Mouse (Mus musculus) macrophage (primary cell): ENCODE data around the gene Cenpp. TPM values are rescaled to one million over a fixed set of nuclear protein-coding genes. Genes with fewer than 3 reads are reported as not detected.
"Not testable (repeated sequence)": the region's sequence is repeated elsewhere in the genome, so short reads cannot be mapped to it uniquely, and the experiment has no call there.

Experiments used
- H3K27ac ChIP-seq: fragments of 350-480 bp; formaldehyde crosslinking; 2 replicates; pipeline ENCODE4 v1.9.0; 2021
- H3K36me3 ChIP-seq: fragments of 350-480 bp; formaldehyde crosslinking; 2 replicates; pipeline ENCODE4 v1.9.0; 2021; ENCODE audit errors: inconsistent target
- H3K4me3 ChIP-seq: fragments of 350-480 bp; formaldehyde crosslinking; 2 replicates; pipeline ENCODE4 v1.9.0; 2021; ENCODE audit errors: inconsistent target
- H3K79me2 ChIP-seq: fragments of 350-480 bp; formaldehyde crosslinking; 2 replicates; pipeline ENCODE4 v1.9.0; 2021; ENCODE audit errors: inconsistent target
- WGBS: methylation state at CpG from one replicate; pipeline ENCODE4 v1.1.7; 2026; ENCODE audit warnings: inconsistent platforms; ENCODE audit not compliant: missing documents; 5-methylcytosine and 5-hydroxymethylcytosine counted together
- polyA plus RNA-seq: library from polyadenylated mRNA; stranded (reverse); fragments of 250-400 nt; gene quantifications from 3 replicates; pipeline ENCODE4 v1.2.4, GENCODE M21; 2018; ENCODE audit warnings: inconsistent platforms

Cenpp gene
- polyA plus RNA-seq, 1 experiment from 2014 or later, result 3.3 TPM

- H3K79me2 ChIP-seq, result no peaks in the 10 kb centered on the region
- H3K27ac ChIP-seq, result no peak overlapping the region
- WGBS, result 94% methylated on average over 2 of the region's 2 CpGs
- H3K36me3 ChIP-seq, result no peaks in the 10 kb centered on the region
- no peak overlapping the region for H3K4me3 ChIP-seq
Observed at GRCm38 (mm10) chr13:49639965-49640364, 12.6 kb downstream of the Cenpp start.

- WGBS, result 93% methylated on average over 2 of the region's 2 CpGs
- no peaks in the 10 kb centered on the region for H3K79me2 ChIP-seq
- no peak overlapping the region for H3K27ac ChIP-seq
Observed at GRCm38 (mm10) chr13:49629076-49629475, 23.5 kb downstream of the Cenpp start.

GRCm38 (mm10) chr13:49628167-49628566 is 24.4 kb downstream of the Cenpp start:
- Histone ChIP-seq H3K36me3 (no peaks in the 10 kb centered on the region), H3K27ac (no peak overlapping the region), H3K79me2 (no peaks in the 10 kb centered on the region), H3K4me3 (no peak overlapping the region)

More at GRCm38 (mm10) chr13:49629076-49629475, 23.5 kb downstream of the Cenpp start:
- no peak overlapping the region for H3K4me3 ChIP-seq
- no peaks in the 10 kb centered on the region for H3K36me3 ChIP-seq

- no peak overlapping the region for H3K4me3 ChIP-seq
- WGBS, result 92% methylated on average over 1 of the region's 1 CpGs
- H3K27ac ChIP-seq, result no peak overlapping the region
- no peaks in the 10 kb centered on the region for H3K36me3 ChIP-seq
- H3K79me2 ChIP-seq, result no peaks in the 10 kb centered on the region
Observed at GRCm38 (mm10) chr13:49623216-49623615, 29.4 kb downstream of the Cenpp start.

GRCm38 (mm10) chr13:49618365-49618764 is 34.2 kb downstream of the Cenpp start:
- no peak overlapping the region for H3K27ac ChIP-seq
- no peaks in the 10 kb centered on the region for H3K79me2 ChIP-seq
- H3K4me3 ChIP-seq, result no peak overlapping the region
- no peaks in the 10 kb centered on the region for H3K36me3 ChIP-seq

GRCm38 (mm10) chr13:49617021-49617420 is 35.6 kb downstream of the Cenpp start:
- H3K36me3 ChIP-seq, result no peaks in the 10 kb centered on the region
- no peaks in the 10 kb centered on the region for H3K79me2 ChIP-seq
- WGBS, result 100% methylated on average over 3 of the region's 3 CpGs
- no peak overlapping the region for H3K27ac ChIP-seq
- H3K4me3 ChIP-seq, result no peak overlapping the region

GRCm38 (mm10) chr13:49608589-49609322 is 43.8 kb downstream of the Cenpp start:
- WGBS, result 95% methylated on average over 4 of the region's 4 CpGs
- Histone ChIP-seq H3K4me3 (no peak overlapping the region), H3K36me3 (no peaks in the 10 kb centered on the region), H3K27ac (no peak overlapping the region), H3K79me2 (no peaks in the 10 kb centered on the region)

- 97% methylated on average over 4 of the region's 4 CpGs for WGBS
- Histone ChIP-seq H3K4me3 (no peak within 1 kb of the TSS), H3K27ac (no peak within 1 kb of the TSS), H3K36me3 (no peaks in the 10 kb centered on the region), H3K79me2 (no peaks in the 10 kb centered on the region)
Observed at GRCm38 (mm10) chr13:49607714-49608113, 44.9 kb downstream of the Cenpp start, which contains the start of gene Ogn. Ogn (plus strand) TSS chr13:49608046.

- H3K79me2 ChIP-seq, result no peaks in the 10 kb centered on the region
- H3K27ac ChIP-seq, result no peak overlapping the region
- H3K4me3 ChIP-seq, result no peak overlapping the region
- H3K36me3 ChIP-seq, result no peaks in the 10 kb centered on the region
Observed at GRCm38 (mm10) chr13:49603603-49604002, 49.0 kb downstream of the Cenpp start.

- WGBS, result 95% methylated on average over 2 of the region's 2 CpGs
- H3K36me3 ChIP-seq, H3K79me2 ChIP-seq: not testable (repeated sequence)
Observed at GRCm38 (mm10) chr13:49602541-49602940, 50.0 kb downstream of the Cenpp start.

GRCm38 (mm10) chr13:49586062-49586461 is 66.5 kb downstream of the Cenpp start:
- Histone ChIP-seq H3K36me3 (no peaks in the 10 kb centered on the region), H3K79me2 (no peaks in the 10 kb centered on the region), H3K4me3 (no peak overlapping the region), H3K27ac (no peak overlapping the region)
- WGBS, result 95% methylated on average over 6 of the region's 6 CpGs

More at GRCm38 (mm10) chr13:49602541-49602940, 50.0 kb downstream of the Cenpp start:
- H3K27ac ChIP-seq, H3K4me3 ChIP-seq: not testable (repeated sequence)

- 79% methylated on average over 8 of the region's 8 CpGs for WGBS
- Histone ChIP-seq H3K36me3 (no peaks in the 10 kb centered on the region), H3K79me2 (no peaks in the 10 kb centered on the region), H3K27ac (no peak overlapping the region), H3K4me3 (no peak overlapping the region)
Observed at GRCm38 (mm10) chr13:49584307-49585005, 68.1 kb downstream of the Cenpp start.

- H3K36me3 ChIP-seq, result no peaks in the 10 kb centered on the region
- no peak overlapping the region for H3K27ac ChIP-seq
- H3K79me2 ChIP-seq, result no peaks in the 10 kb centered on the region
- H3K4me3 ChIP-seq, result no peak overlapping the region
Observed at GRCm38 (mm10) chr13:49583859-49584258, 68.7 kb downstream of the Cenpp start.

GRCm38 (mm10) chr13:49581541-49582530 is 70.7 kb downstream of the Cenpp start, which contains the start of gene Omd:
Omd (plus strand) TSS chr13:49582462.
- Histone ChIP-seq H3K27ac (no peak within 1 kb of the TSS), H3K36me3 (no peaks in the 10 kb centered on the region), H3K79me2 (no peaks in the 10 kb centered on the region), H3K4me3 (no peak within 1 kb of the TSS)
- WGBS, result 89% methylated on average over 8 of the region's 8 CpGs
